Mouse (Mus musculus): ENCODE results near the gene Tek.
"Not testable (repeated sequence)": the region's sequence is repeated elsewhere in the genome, so short reads cannot be mapped to it uniquely, and the experiment has no call there.

The Tek gene

DNA sequence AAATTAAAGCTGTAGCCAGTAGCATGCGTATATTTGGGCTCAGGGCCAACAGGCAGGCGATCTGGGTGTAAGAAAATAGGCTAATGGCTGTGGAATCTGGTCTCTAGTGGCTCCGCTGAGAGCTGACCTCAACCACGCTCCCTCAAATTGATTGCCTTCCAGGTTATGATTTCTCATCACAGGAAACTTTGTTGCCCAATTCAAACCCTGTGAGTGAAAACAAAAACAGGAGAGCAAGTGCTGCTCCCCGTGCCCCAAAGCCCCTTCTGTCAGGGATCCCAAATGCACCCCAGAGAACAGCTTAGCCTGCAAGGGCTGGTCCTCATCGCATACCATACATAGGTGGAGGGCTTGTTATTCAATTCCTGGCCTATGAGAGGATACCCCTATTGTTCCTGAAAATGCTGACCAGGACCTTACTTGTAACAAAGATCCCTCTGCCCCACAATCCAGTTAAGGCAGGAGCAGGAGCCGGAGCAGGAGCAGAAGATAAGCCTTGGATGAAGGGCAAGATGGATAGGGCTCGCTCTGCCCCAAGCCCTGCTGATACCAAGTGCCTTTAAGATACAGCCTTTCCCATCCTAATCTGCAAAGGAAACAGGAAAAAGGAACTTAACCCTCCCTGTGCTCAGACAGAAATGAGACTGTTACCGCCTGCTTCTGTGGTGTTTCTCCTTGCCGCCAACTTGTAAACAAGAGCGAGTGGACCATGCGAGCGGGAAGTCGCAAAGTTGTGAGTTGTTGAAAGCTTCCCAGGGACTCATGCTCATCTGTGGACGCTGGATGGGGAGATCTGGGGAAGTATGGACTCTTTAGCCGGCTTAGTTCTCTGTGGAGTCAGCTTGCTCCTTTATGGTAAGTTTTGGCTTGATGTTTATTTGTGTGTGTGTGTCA, at the start of gene Tek:
Tek (plus strand) TSS at position 452 of the 894 bp plus-strand sequence.
- no peak for DNase-seq (ENCODE audit: low read depth)

DNA sequence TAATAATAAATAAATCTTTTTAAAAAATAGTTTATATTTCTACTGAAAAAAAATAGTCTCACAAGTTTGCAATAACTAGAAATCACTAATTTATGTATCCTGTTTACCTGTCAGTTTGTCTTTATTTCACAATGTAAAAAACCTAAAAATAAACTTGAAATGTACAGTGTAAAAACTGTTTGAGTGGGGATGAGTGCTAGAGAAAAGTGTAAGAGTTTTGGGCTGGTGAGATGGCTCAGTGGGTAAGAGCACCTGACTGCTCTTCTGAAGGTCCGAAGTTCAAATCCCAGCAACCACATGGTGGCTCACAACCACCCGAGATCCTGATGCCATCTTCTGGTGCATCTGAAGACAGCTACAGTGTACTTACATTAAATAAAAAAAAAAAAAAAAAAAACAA, 49.3 kb upstream of the Tek start:
- not testable (repeated sequence) for DNase-seq (ENCODE audit: low read depth)

DNA sequence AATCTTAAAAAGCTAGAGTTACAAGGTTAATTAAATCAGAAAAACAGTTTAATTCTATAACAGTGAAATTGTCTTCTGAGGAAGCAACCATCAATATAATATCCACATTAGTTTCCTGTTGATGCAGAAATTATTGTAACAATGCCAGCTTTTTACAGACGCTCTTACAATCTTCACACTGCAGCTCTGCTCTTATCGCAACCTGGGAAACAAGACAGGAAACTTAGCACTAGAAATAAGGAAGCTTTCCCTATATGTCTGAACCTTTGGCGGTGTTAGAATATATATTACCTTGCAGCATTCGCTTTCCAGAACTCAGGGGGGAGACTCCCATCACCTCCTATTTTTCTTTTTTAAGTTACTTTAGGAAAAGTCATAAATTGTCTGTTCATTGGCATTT, 48.0 kb upstream of the Tek start:
- no peak for DNase-seq (ENCODE audit: low read depth)

DNA sequence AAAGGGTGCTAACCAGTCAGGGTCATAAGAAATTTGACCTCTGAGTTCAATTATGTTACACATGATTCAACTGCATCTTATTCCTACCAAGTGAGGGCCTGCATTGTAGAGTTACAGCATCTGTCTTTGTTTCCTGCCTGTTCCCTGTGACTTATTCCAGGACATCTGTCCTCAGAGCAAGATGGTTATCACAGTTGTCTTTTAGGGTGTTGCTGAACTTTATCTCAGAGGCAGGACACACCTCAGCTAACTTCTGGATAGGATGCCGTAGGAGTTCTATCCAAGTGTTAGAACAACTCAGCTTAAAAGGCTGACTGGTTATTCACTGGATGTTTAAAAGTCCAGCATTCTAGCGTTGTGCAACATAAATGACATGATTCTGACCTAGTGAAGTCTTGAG, 46.9 kb upstream of the Tek start:
- DNase-seq (ENCODE audit: low read depth), result no peak

DNA sequence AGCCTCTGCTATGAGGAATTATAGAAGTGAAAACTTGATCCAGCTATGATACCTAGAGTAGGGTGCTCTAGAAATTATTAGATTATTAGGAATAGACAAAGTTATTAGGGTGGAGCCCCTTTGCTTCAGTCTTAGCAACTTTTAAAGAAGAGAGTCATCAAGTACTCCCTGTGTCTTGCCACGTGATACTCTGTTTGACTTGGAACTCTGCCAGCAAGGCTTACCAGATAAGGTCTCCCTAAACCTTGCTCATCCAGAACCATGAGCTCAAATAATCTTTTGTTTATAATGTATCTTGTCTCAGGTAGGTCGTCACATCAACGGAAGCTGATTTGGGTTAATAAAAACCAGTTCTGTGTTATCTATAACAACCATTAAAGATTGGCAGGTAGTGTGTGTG, 42.7 kb upstream of the Tek start:
- no peak for DNase-seq (ENCODE audit: low read depth)

DNA sequence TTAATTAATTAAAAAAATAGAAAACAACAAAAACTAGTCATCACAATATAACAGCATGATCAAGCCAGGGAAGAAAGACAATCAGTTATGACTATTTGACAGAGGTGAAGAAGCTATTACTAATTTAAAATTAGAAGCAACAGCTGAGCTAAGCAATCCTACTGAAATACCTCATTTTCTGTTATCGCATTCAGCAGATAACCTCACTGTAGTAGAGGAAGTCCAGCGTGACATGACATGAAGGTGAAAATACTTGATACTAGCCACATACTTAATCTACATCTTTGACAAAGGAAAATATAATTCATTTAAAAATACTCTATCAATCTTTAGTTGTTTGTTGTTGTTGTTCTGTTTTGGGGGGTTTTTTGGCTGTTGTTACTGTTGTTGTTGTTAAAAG, 28.1 kb upstream of the Tek start:
- DNase-seq (ENCODE audit: low read depth), result no peak

DNA sequence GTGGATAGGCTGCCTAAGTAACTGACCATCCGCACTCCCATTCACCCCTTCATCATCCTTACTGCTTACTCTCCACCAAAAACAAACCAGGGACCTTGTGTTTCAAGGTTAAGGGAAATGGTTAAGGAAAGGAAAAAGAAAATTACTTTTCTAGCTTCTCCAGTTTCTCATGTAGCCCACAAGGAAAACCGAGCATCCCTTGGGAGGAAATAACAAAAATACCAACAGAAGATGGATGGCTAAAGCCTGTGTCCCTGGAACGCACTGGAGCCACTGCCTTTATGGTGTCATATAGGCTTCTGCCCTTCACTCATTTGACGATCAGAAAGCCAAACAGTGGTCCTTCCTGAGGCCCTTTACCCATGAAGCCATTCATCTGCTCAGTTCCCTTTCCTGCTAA, 27.7 kb upstream of the Tek start:
- no peak for DNase-seq (ENCODE audit: low read depth)

DNA sequence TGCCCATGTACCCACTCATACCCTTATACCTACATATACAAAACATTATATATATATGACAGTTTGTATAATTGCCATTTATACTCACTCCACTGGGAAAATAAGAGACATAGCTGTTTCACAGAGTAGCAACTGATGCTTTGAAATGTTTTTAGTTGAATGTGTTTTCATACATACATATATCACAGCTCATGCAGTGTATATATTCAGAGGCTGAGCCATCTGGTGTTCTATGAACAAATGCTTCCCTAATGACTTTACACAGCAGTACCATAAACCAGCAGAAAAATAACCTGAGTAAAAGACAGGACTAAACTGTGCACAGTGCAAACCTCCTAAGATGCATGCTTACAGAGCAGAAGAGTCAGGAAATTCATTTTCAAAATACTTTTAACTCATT, 25.3 kb upstream of the Tek start:
- DNase-seq (ENCODE audit: low read depth), result no peak

DNA sequence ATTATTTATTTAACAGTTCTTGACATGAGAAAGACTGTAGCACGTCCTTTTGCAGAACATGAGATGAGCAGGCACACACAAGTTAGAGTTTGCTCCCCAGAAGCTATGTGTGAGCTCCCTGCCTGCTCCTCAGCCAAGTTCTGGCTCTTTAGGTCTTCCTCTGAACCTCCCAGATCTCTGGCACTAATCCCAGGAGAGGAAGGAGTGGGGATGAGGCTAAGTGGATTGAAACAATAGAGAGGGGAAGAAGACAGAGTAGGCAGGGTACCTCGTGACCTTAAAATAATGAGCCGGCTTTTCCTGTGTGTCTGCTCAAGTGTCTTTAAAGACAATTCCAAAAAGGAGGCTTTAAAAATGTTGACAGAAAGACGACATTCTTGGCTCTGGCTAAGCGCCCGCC, 23.9 kb upstream of the Tek start:
- no peak for DNase-seq (ENCODE audit: low read depth)

DNA sequence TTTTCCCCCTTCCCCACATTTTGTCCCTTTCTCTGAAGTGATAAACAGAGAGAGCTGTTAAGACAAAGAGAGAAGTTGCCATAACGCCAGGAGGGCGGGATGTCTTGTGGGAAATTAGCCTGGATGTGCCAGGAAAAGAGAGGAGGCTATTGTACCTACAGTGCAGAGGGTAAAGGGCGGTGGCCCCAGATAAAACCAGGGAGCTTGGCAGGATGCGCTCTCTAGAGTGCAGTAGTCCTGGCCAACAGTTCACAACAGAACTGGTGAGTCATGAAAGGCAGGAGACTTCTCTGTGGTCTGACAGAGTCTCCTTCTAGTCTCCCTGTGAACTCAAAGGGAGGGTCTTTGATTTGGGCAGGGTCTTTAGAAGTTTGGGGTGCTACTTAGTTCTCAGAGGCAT, 13.3 kb upstream of the Tek start:
- DNase-seq (ENCODE audit: low read depth), result no peak

DNA sequence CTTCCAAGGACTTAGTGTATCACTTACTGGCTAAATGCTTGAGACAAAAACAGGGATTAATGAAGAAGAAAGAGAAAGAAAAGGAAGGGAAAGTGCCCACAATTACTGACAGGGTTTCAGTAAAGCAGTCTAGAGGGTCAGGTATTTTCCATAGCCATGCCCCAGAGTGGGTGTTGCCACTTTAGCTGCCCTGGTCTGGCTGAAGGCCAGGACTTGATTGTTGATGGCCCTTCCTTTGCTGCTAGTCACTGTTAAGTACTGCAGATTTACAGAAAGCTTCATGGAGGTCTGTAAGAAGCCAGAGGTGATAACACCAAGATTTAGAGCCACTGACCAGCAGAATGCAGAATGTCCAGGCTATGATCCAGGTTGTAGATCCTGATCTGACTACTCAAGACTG, 6.4 kb upstream of the Tek start:
- no peak for DNase-seq (ENCODE audit: low read depth)

DNA sequence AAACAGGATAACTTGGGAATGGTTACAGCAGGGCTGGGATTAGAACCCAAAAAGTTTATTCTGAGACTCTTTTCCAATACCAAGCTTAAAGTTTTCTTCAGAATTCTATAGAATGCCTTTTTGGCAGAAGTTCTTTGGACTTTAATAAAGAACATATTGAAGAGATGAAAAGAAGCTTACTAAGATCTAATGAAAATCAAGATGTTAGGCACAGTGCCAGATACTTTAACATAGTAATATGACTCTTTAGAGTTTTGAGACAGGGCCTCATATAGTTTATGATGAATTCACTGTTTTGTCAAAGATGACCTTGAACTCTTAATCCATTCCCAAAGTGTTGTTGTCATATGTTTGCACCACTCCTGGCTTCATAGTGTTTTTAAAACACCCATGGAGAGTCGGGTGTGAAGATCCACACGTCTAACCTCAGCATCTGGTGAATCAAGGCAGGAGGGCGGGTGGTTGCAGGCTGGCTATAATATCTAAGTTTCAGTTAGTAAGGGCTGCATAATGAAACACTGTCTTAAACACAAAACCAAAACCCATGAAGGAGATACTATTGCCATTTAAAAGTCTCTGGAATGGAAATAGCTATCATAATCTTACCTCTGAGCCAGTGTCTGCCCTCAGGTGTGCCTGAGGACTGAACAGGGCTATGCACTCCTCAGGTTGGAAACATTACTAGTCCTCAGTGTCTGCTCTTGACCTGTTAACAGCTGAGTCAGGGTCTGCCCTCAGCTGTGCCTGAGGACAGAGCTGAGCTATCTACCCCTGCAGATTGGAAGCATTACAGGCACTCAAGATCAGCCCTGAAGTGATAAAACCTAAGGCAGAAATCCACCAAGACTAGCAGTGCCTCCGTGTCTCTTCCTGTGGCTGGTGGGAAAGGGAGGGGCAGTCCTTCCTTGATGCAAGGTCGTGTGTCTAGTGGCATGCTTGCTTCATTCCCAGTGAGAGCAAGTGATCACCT, 1.5 kb upstream of the Tek start:
- DNase-seq (ENCODE audit: low read depth), result no peak

DNA sequence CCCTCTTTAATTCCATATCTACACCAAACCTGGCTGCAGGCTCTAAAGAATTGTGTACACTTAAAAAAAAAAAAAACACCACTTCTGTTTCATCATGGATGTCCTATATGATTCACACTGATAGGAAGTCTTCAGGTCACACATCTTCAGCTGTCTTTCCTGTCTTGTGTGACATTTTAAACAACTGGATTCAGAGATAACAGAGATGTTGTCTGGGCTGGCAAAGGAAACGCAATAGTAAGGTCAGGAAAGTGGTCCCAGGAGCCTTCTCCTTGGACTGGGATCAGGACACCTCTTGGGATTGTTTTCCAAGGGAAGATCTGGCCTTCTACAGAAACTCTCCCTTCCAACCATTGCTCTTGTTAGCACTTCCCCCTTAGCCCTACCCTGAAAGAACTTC, 2.7 kb downstream of the Tek start:
- DNase-seq (ENCODE audit: low read depth), result no peak

DNA sequence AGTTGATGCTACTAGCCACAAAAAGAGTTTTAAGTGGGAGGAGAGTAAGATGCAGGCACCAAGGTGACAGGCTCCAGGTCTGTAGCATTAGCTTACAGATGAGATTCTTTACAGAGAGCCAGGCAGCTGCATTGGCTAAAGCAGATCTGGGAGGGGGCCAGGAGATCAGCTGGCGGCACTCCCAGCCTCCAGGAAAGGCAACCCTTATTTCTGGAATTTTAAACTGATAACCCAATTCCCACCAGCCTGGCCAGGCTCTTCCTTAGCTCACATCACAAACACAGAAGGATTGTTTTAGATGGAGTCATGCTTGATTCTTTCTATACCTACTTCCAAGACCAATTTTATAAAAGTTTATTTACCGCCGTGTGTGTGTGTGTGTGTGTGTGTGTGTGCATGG, 6.7 kb downstream of the Tek start:
- no peak for DNase-seq (ENCODE audit: low read depth)

DNA sequence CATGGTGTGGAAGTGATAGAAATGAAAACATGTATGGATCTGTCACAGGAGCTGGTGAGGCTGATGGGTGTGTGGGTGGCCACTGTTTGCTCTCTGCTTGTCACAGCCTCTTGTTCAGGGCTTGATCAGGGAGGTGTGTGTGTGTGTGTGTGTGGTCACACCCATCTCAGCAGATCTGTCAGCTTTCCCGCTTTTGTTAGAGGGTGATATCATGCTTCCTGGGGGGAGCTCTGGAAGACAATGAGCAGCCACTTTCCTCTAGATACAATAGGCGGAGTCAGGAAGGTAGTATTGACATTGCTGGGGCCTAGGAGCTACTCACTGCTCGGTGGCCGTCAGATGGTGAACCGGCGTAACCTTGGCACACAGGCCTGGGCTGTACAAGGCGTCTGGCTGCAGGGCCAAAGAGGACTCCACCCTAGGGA, 7.3 kb downstream of the Tek start:
- no peak for DNase-seq (ENCODE audit: low read depth)

DNA sequence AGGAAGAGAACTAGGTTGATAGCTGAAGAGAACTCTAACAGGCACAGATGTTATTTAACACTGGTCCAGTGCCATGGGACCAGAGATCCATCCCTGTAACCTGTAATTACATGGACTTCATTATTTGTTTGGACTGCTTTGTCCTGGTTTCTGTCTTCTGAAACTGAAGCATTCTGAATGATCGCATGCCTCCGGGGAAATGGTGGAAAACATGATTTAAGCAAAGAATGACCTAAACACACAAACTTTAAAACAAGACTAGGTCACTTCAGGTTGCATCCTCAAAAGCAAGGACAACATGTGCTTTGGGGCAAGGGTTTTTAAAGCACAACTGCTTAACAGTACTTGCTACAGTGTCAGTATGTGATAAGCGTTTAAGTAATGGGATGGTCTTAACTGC, 8.2 kb downstream of the Tek start:
- no peak for DNase-seq (ENCODE audit: low read depth)

DNA sequence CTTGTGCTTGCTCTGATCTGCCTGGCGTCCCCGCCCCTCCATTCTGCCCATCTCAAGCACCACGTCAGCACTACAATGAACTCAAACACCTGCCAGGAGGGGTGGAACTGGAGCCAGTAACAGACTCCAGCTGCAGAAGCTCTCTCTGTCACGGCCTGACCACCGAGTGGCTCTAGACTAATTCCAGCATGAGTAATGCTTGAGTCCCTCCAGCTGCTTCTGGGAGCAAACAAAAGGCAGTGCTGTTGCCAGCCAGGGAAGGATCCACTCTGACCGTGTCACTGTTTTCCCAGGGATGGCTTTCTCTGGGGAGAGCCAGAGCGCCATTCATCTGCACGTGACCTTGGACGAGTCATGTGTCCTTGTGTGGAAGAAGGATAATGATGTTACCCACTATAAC, 13.4 kb downstream of the Tek start:
- no peak for DNase-seq (ENCODE audit: low read depth)

DNA sequence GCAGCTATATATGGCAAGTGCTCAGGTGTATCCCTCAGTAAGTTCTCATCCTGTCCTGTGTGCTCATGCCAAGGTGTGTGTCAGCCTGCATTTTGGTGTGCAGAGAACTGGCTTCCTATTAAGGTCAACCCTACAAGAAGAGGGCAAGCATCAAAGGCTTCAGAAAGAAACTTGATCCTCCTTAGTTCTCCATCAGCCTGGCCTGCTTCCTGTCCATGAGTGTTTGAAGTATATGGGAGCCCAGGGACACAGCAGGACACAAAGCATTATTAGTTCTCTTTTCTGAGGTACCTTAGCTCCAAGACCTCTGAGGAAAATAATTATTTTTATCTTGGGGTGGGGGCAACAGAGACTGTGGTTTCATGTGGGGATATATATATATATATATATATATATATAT, 26.1 kb downstream of the Tek start:
- no peak for DNase-seq (ENCODE audit: low read depth)

DNA sequence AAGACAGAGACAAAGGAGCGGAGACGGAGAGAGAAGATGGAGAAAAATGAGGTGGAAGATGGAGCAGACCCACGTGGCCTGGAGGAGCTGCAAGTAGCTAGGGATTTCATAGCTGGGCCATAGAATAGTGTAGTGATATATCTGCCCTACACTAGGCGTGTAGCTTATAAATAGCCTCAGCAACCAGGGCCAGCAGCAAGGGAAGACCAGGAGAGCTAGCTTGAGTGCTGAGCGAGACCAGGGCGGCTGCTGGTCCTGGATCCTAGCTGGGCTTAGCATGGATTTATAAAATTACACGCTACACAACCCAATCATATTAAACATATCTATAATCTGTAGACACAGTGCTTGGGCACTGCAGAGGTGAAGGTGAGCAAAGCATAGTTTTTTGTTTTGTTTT, 27.1 kb downstream of the Tek start:
- no peak for DNase-seq (ENCODE audit: low read depth)

DNA sequence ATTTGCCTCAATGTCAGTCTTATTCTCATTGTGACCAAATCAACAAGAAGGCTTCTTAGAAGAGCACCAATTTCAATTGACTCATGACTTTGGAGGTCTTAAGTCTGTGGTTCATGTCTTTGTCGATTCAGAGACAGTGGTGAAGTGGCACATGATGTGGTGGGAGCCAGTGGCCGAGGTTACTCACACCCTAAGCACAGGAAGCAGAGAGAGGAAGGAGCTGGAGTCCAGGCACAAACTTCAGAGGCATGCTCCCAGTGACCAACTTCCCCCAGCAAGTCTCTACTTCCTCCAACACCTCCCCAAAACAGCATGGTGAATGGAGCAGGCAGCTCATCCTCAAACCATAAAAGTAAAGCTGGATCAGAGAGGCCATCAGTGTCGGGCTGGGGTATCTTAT, 29.5 kb downstream of the Tek start:
- no peak for DNase-seq (ENCODE audit: low read depth)

DNA sequence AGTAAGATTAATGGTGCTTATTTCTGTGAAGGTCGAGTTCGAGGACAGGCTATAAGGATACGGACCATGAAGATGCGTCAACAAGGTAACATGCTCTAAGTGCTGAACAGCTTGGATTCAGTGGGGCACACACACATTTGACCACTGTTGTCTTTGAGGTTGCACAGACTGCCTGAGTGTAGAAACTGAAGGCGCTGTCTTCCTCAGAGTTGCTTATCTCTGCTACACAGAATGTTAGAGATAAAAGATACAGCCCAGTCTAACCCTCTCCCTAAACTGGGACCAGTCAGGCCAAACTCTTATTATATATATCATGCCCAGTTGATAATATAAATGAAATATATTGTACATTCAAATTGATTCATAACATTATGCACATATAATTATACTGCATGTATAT, 42.0 kb downstream of the Tek start:
- DNase-seq (ENCODE audit: low read depth), result no peak

DNA sequence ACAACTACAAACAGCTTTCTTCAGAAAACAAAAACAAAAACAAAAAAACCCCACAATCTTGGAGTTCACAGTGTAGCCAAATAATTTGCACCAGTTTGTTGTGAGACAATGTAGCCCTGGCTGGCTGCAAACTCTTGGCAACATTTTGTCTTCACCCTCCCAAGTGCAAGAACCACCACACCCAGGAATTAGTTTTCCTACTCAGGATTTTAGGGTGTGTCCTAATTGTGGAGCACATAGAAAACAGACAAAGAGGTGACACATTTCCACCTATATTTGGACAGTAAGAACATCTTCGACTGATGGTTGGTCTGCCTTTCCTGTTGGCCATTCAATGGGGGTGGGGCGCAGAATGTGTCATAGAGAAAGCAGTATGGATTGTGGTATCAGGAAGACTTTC, 46.8 kb downstream of the Tek start:
- DNase-seq (ENCODE audit: low read depth), result no peak

DNA sequence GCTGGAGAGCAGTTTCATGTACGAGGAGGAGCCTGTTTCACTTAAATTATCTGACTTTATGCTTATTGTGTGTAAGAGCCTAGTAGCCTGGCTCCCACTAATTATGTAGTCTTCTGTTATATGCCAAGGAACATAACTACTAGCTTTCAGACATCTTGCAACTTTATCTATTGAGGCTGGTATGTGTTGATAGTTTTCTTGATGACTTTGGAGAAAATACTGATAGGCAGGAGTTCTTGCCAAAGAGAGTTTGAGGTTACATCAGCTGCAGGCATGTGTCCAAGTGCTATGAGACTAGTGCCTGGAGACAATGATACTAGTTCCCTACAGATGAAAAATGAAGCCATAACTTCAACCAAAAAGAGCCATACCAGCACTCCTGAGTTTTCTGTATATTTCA, 64.1 kb downstream of the Tek start:
- no peak for DNase-seq (ENCODE audit: low read depth)
